ENCODE assay signal across 11 mouse cellular contexts in genomic region chr12:73632671-73633244, GRCm38 (mm10). TPM values are rescaled to one million over a fixed set of nuclear protein-coding genes. Genes with fewer than 3 reads are reported as not detected.
DNase-seq lines count a peak whose midpoint lies in the region; ATAC-seq and TF ChIP-seq lines count a peak whose summit lies in the region.
"Had no signal": no experiment of that assay in that cellular context is flagged by ENCODE, and none has a peak within 500 bp of the region (broad histone marks: within the 10 kb centered on the region; RNA-seq: fewer than 3 reads in every experiment).

No protein-coding gene starts in this region.

- no peak overlapping the region for H3K27ac ChIP-seq in embryonic facial prominence, embryonic 11.5 days (replicated peaks; ENCODE audit: low read depth, low read length)
- no peak overlapping the region; the same call in 1 of the 2 replicates for H3K27ac ChIP-seq in kidney, postnatal 0 days
- H3K27ac ChIP-seq in midbrain, embryonic 11.5 days (ENCODE audit: low read depth, low read length), result no peak overlapping the region
- H3K27ac ChIP-seq: midbrain, embryonic 15.5 days had no signal

- peak; percentile 24 to 38 for DNase-seq in lung, adult 18-20 months
- no peak for DNase-seq in lung, postnatal 14 days
- DNase-seq in embryonic facial prominence, embryonic 11.5 days (ENCODE audit: low spot score), result no peak
- peak; percentile 42 for DNase-seq in kidney, postnatal 0 days (ENCODE audit: low spot score)
- peak; percentile 53 for DNase-seq in naive thymus-derived CD4-positive, alpha-beta T cell, adult 2 months (ENCODE audit: low read depth)
- no peak for DNase-seq in midbrain, embryonic 11.5 days (ENCODE audit: low spot score, missing footprints)
- DNase-seq in ovary, adult 18-20 months (ENCODE audit: low spot score), result no peak
- DNase-seq: right cerebral cortex, postnatal 14 days; thymus, postnatal 25 days had no signal

- H3K9me3 ChIP-seq in embryonic facial prominence, embryonic 11.5 days (replicated peaks; ENCODE audit: control insufficient read depth, low read length), result no peaks in the 10 kb centered on the region
- no peaks in the 10 kb centered on the region for H3K9me3 ChIP-seq in kidney, postnatal 0 days (replicated peaks; ENCODE audit: low read length)
- no peaks in the 10 kb centered on the region for H3K9me3 ChIP-seq in midbrain, embryonic 11.5 days (ENCODE audit: control insufficient read depth, low read length)
- H3K9me3 ChIP-seq: midbrain, embryonic 15.5 days had no signal

- H3K27me3 ChIP-seq in embryonic facial prominence, embryonic 11.5 days (ENCODE audit: control insufficient read depth, insufficient read depth, low read length), result no peaks in the 10 kb centered on the region
- H3K27me3 ChIP-seq in kidney, postnatal 0 days (ENCODE audit: insufficient read depth, low read length), result no peaks in the 10 kb centered on the region
- H3K27me3 ChIP-seq in midbrain, embryonic 11.5 days (ENCODE audit: control insufficient read depth, insufficient read depth, low read length), result no peaks in the 10 kb centered on the region
- H3K27me3 ChIP-seq: midbrain, embryonic 15.5 days had no signal

- no peaks in the 10 kb centered on the region for H3K36me3 ChIP-seq in embryonic facial prominence, embryonic 11.5 days (replicated peaks; ENCODE audit: control insufficient read depth, insufficient read depth, low read depth, low read length)
- no peaks in the 10 kb centered on the region for H3K36me3 ChIP-seq in kidney, postnatal 0 days (ENCODE audit: insufficient read depth, low read length)
- H3K36me3 ChIP-seq in midbrain, embryonic 11.5 days (ENCODE audit: control insufficient read depth, insufficient read depth, low read length), result no peaks in the 10 kb centered on the region
- H3K36me3 ChIP-seq: midbrain, embryonic 15.5 days had no signal

- H3K4me2 ChIP-seq in embryonic facial prominence, embryonic 11.5 days (ENCODE audit: low read depth, low read length), result no peak overlapping the region
- H3K4me2 ChIP-seq in kidney, postnatal 0 days (ENCODE audit: low read length), result 0 out of 2 replicates have a peak overlapping the region, but pooled peaks have one; percentile 7
- H3K4me2 ChIP-seq in midbrain, embryonic 11.5 days, result no peak overlapping the region
- H3K4me2 ChIP-seq: midbrain, embryonic 15.5 days had no signal

- H3K4me3 ChIP-seq in embryonic facial prominence, embryonic 11.5 days (ENCODE audit: low read depth, low read length), result no peak overlapping the region
- no peak overlapping the region for H3K4me3 ChIP-seq in kidney, postnatal 0 days (replicated peaks; ENCODE audit: low read depth, low read length)
- H3K4me3 ChIP-seq in midbrain, embryonic 11.5 days (ENCODE audit: low read depth, low read length), result no peak overlapping the region
- H3K4me3 ChIP-seq: midbrain, embryonic 15.5 days had no signal

- 0 out of 2 replicates have a peak, but pooled peaks have one; percentile 44 for ATAC-seq in embryonic facial prominence, embryonic 11.5 days (replicated peaks; ENCODE audit: insufficient number of reproducible peaks, low FRiP score, low TSS enrichment, low read depth)
- ATAC-seq in kidney, postnatal 0 days (replicated peaks; ENCODE audit: low FRiP score, low read depth), result 0 out of 2 replicates have a peak, but pooled peaks have one; percentile 10
- ATAC-seq in frontal cortex, adult (ENCODE audit: low TSS enrichment), result no peak
- no peak for ATAC-seq in midbrain, embryonic 11.5 days (ENCODE audit: low FRiP score)
- ATAC-seq: midbrain, embryonic 15.5 days had no signal

- H3K4me1 ChIP-seq in embryonic facial prominence, embryonic 11.5 days (ENCODE audit: control insufficient read depth, insufficient read depth, low read length), result 0 out of 2 replicates have a peak, but pooled peaks cover 3% of the 10 kb centered on the region
- peaks cover 10% of the 10 kb centered on the region for H3K4me1 ChIP-seq in kidney, postnatal 0 days (replicated peaks; ENCODE audit: insufficient read depth, low read length)
- peaks cover 3% of the 10 kb centered on the region; the same call in 1 of the 2 replicates for H3K4me1 ChIP-seq in midbrain, embryonic 11.5 days (ENCODE audit: control insufficient read depth, insufficient read depth, low read length)
- H3K4me1 ChIP-seq: midbrain, embryonic 15.5 days had no signal

- 9% methylated on average over 8 of the region's 8 CpGs for WGBS in embryonic facial prominence, embryonic 11.5 days
- WGBS in kidney, postnatal 0 days, result 9% methylated on average over 8 of the region's 8 CpGs
- WGBS in midbrain, embryonic 11.5 days, result 20% methylated on average over 8 of the region's 8 CpGs

- TF ChIP-seq CTCF in kidney, postnatal 0 days (IDR thresholded peaks at IDR 0.05; ENCODE audit: low read depth), result no peak

- H3K9ac ChIP-seq in embryonic facial prominence, embryonic 11.5 days (replicated peaks; ENCODE audit: low read length), result no peak overlapping the region
- no peak overlapping the region for H3K9ac ChIP-seq in kidney, postnatal 0 days (ENCODE audit: low read depth, low read length)
- no peak overlapping the region for H3K9ac ChIP-seq in midbrain, embryonic 11.5 days (ENCODE audit: low read length)
- H3K9ac ChIP-seq: midbrain, embryonic 15.5 days had no signal

RNA-seq across cellular contexts. Expression of gene Prkch, which starts 48.2 kb away (rescaled TPM):
- polyA plus RNA-seq in embryonic facial prominence, embryonic 11.5 days (2014; fragmentation: Nextera tagmentation; extraction: Ambion mirVana), result 11.6 TPM in 2 replicates
- polyA plus RNA-seq in kidney, postnatal 0 days (2015; fragmentation: Nextera tagmentation; extraction: Ambion mirVana), result 10.4 and 11.2 TPM in 2 replicates
- 6.1 and 6.6 TPM in 2 replicates for polyA plus RNA-seq in midbrain, embryonic 11.5 days (2014; fragmentation: Nextera tagmentation; extraction: Ambion mirVana)

Comparison
In these comparisons a context has a peak if more than half of its experiments do, and no peak if none do; other contexts are left out.
1. DNase-seq: peak in lung, adult 18-20 months (2 of 2), kidney, postnatal 0 days (single experiment) and naive thymus-derived CD4-positive, alpha-beta T cell, adult 2 months (single experiment); none in lung, postnatal 14 days (single experiment), embryonic facial prominence, embryonic 11.5 days (single experiment), midbrain, embryonic 11.5 days (single experiment) and ovary, adult 18-20 months (single experiment).
2. ATAC-seq: peak in embryonic facial prominence, embryonic 11.5 days (single experiment) and kidney, postnatal 0 days (single experiment); none in frontal cortex, adult (single experiment) and midbrain, embryonic 11.5 days (single experiment).